Mouse (Mus musculus) erythroblast, embryonic 14.5 days (primary cell): ENCODE measurements around the gene Tspan33.

Experiments
- GATA1 ChIP-seq: IDR thresholded peaks from 2 replicates; pipeline ENCODE4 v1.6.1; 2012; ENCODE audit warnings: low read length, inconsistent platforms, mixed read lengths
- TAL1 ChIP-seq: IDR thresholded peaks from 3 replicates; pipeline ENCODE4 v1.6.1; 2012; ENCODE audit warnings: low read length, inconsistent platforms, mixed read lengths

GRCm38 (mm10) chr6:29753336-29753735 lies 59.3 kb downstream of the Tspan33 start:
- TF ChIP-seq GATA1 (no peak), TAL1 (no peak)
